Mouse (Mus musculus) kidney, postnatal 4 days (tissue): ENCODE measurements around the gene Rhof.
A peak's percentile ranks its signal among the peaks of the same experiment; 100 is the strongest.

Experiments used
- DNase-seq, 2 experiments: peaks; one replicate each; pipeline ENCODE4 v3.0.0; 2021; ENCODE audit warnings: mixed read lengths in 2 of 2

The Rhof gene

GRCm38 (mm10) chr5:123109452-123110203 lies 22.9 kb downstream of the Rhof start:
- DNase-seq, result peak; percentile 60 to 71

GRCm38 (mm10) chr5:123104769-123105168 lies 27.7 kb downstream of the Rhof start:
- DNase-seq, result no peak

- DNase-seq, result peak; percentile 57 to 74
Observed at GRCm38 (mm10) chr5:123103556-123103955, 28.9 kb downstream of the Rhof start.

- DNase-seq, result no peak
Observed at GRCm38 (mm10) chr5:123102376-123102775, 30.1 kb downstream of the Rhof start.

- DNase-seq, result no peak
Observed at GRCm38 (mm10) chr5:123098487-123098886, 34.0 kb downstream of the Rhof start.

- no peak for DNase-seq
Observed at GRCm38 (mm10) chr5:123096299-123096698, 36.2 kb downstream of the Rhof start.

GRCm38 (mm10) chr5:123094238-123094991 lies 38.1 kb downstream of the Rhof start:
- DNase-seq, result peak; percentile 51 to 73

GRCm38 (mm10) chr5:123093077-123093633 lies 39.3 kb downstream of the Rhof start:
- DNase-seq, result peak in 1 of 2 experiments; percentile 17

- no peak for DNase-seq
Observed at GRCm38 (mm10) chr5:123090560-123091306, 41.8 kb downstream of the Rhof start.

- DNase-seq, result no peak
Observed at GRCm38 (mm10) chr5:123088784-123089183, 43.7 kb downstream of the Rhof start.

- DNase-seq, result no peak
Observed at GRCm38 (mm10) chr5:123086501-123086900, 46.0 kb downstream of the Rhof start.

- no peak for DNase-seq
Observed at GRCm38 (mm10) chr5:123083340-123084050, 49.0 kb downstream of the Rhof start.

GRCm38 (mm10) chr5:123080510-123080909 lies 52.0 kb downstream of the Rhof start:
- DNase-seq, result no peak

GRCm38 (mm10) chr5:123080041-123080440 lies 52.5 kb downstream of the Rhof start:
- DNase-seq, result peak; percentile 36 to 42

GRCm38 (mm10) chr5:123079568-123079967 lies 52.9 kb downstream of the Rhof start:
- DNase-seq, result no peak

- DNase-seq, result no peak
Observed at GRCm38 (mm10) chr5:123076419-123077281, 55.8 kb downstream of the Rhof start.

- DNase-seq, result peak; percentile 94 to 96
Observed at GRCm38 (mm10) chr5:123075576-123076418, 56.7 kb downstream of the Rhof start.

GRCm38 (mm10) chr5:123068714-123069113 lies 63.8 kb downstream of the Rhof start:
- DNase-seq, result no peak

- no peak for DNase-seq
Observed at GRCm38 (mm10) chr5:123068115-123068514, 64.4 kb downstream of the Rhof start, which contains the start of gene Tmem120b. Tmem120b (plus strand) TSS chr5:123068415.

- DNase-seq, result peak; percentile 20 to 32
Observed at GRCm38 (mm10) chr5:123067395-123067995, 65.0 kb downstream of the Rhof start.
